Mouse (Mus musculus): ENCODE results near the gene Ppp1r36.
A peak's percentile ranks its signal among the peaks of the same experiment; 100 is the strongest.

- TF ChIP-seq POLR2A (IDR thresholded peaks at IDR 0.05; ENCODE audit: low read depth, low read length), result peak; percentile 11; the same call in 1 of the 2 replicates
- TF ChIP-seq CTCF (IDR thresholded peaks at IDR 0.05; ENCODE audit: extremely low read depth, insufficient read length, insufficient replicate concordance, low read depth, low read length), result no peak
Measured at GRCm38 (mm10) chr12:76370831-76371571, 46.3 kb upstream of the Ppp1r36 start.

Data from small intestine, adult 2 months (tissue).